Mouse (Mus musculus) thymus, adult 2 months (tissue): ENCODE measurements around the gene Ift88. TPM values are rescaled to one million over a fixed set of nuclear protein-coding genes. Genes with fewer than 3 reads are reported as not detected.
A peak's percentile ranks its signal among the peaks of the same experiment; 100 is the strongest.

Source experiments
- DNase-seq: peaks from one replicate; pipeline ENCODE4 v3.0.0; 2021
- H3K27ac ChIP-seq: fragments of 200-500 bp; 2 replicates; pipeline ENCODE4 v1.5.1; 2012; ENCODE audit warnings: low read length, control low read depth; ENCODE audit not compliant: control insufficient read depth, insufficient read depth
- H3K27me3 ChIP-seq: fragments of 200-500 bp; 2 replicates; pipeline ENCODE4 v1.6.1; 2012; ENCODE audit warnings: mild to moderate bottlenecking, low read length, moderate library complexity, mixed read lengths; ENCODE audit not compliant: control insufficient read depth, insufficient read depth
- H3K36me3 ChIP-seq: fragments of 200-500 bp; 2 replicates; pipeline ENCODE4 v1.6.1; 2012; ENCODE audit warnings: mild to moderate bottlenecking, low read length, moderate library complexity; ENCODE audit not compliant: control insufficient read depth, insufficient read depth
- H3K4me1 ChIP-seq: fragments of 200-500 bp; replicated peaks from 2 replicates; pipeline ENCODE4 v1.6.1; 2012; ENCODE audit warnings: low read length; ENCODE audit not compliant: control insufficient read depth, insufficient read depth
- H3K4me3 ChIP-seq: fragments of 200-500 bp; 2 replicates; pipeline ENCODE4 v1.5.1; 2012; ENCODE audit warnings: mild to moderate bottlenecking, low read length, control low read depth, moderate library complexity; ENCODE audit not compliant: control insufficient read depth, insufficient read depth
- CTCF ChIP-seq: fragments of 200-500 bp; IDR thresholded peaks from 2 replicates; pipeline ENCODE4 v1.5.1; 2012; ENCODE audit warnings: mild to moderate bottlenecking, control low read depth, low read length, moderate library complexity, borderline replicate concordance; ENCODE audit not compliant: control insufficient read depth, poor library complexity, insufficient read depth; ENCODE audit errors: extremely low read depth
- POLR2A ChIP-seq: fragments of 200-500 bp; IDR thresholded peaks from 2 replicates; pipeline ENCODE4 v1.6.1; 2012; ENCODE audit warnings: mild to moderate bottlenecking, low read length, control low read depth, moderate library complexity; ENCODE audit not compliant: control insufficient read depth, poor library complexity, insufficient read depth; ENCODE audit errors: extremely low read depth
- WGBS: fragments of 180-500 bp; shearing (Covaris S2); methylation state at CpG from one replicate; pipeline ENCODE4 v1.1.7; 2018; 5-methylcytosine and 5-hydroxymethylcytosine counted together
- polyA plus RNA-seq: library from polyadenylated mRNA; depleted of rRNA; stranded (reverse); fragments of >200 nt; gene quantifications from 2 replicates; pipeline ENCODE4 v1.2.3, GENCODE M21; 2012

The Ift88 gene
- polyA plus RNA-seq, 1 experiment: 4.3 TPM

DNA sequence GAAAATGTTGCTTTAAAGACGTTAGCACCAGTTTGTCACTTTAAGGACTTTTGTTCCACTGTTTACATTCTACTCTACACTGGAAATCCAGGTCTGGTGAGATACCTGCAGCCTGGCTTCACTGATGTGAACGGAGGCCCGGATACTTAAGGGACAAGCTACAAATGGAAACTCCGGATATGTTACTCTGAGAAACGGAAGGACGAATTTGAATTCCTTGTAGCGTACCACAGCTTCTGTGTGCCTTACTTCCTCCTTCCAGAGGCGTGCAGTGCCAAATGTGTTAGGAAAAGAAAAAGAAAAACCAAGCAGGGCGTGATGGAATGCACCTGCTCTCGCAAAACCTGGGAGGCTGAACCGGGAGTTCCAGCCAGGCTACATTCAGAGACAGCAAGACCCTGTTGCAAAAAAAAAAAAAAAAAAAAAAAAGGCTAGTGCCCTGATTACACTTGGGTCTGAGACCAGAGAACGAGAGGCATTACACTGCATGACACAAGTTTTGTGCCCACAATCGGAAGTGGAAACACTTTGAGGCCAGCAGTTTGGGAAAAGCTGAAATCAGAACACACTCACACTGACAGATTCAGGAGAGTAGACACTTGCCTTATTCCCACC is 24.9 kb upstream of the Ift88 start:
- Histone ChIP-seq H3K27me3 (no peaks in the 10 kb centered on the region), H3K4me1 (0 out of 2 replicates have a peak, but pooled peaks cover 6% of the 10 kb centered on the region), H3K4me3 (peak overlapping the region; percentile 36), H3K27ac (no peak overlapping the region; the same call in 1 of the 2 replicates), H3K36me3 (no peaks in the 10 kb centered on the region)
- peak; percentile 27 for DNase-seq
- WGBS: 2% methylated on average over 13 of the region's 13 CpGs
- TF ChIP-seq POLR2A: no peak
- no peak for TF ChIP-seq CTCF

GRCm38 (mm10) chr14:57402815-57403214 is 21.0 kb upstream of the Ift88 start:
- no peak overlapping the region for H3K27ac ChIP-seq
- 0 out of 2 replicates have a peak, but pooled peaks cover 6% of the 10 kb centered on the region for H3K4me1 ChIP-seq
- no peak for DNase-seq
- H3K4me3 ChIP-seq: no peak overlapping the region
- TF ChIP-seq POLR2A: no peak
- no peak for TF ChIP-seq CTCF
- H3K36me3 ChIP-seq: no peaks in the 10 kb centered on the region
- H3K27me3 ChIP-seq: no peaks in the 10 kb centered on the region

- DNase-seq: peak; percentile 50
- no peak for TF ChIP-seq POLR2A
- Histone ChIP-seq H3K4me1 (no peaks in the 10 kb centered on the region), H3K27ac (no peak overlapping the region), H3K27me3 (no peaks in the 10 kb centered on the region), H3K36me3 (no peaks in the 10 kb centered on the region), H3K4me3 (no peak overlapping the region)
- WGBS: 32% methylated on average over 12 of the region's 12 CpGs
Measured at GRCm38 (mm10) chr14:57407039-57407987, 16.5 kb upstream of the Ift88 start.

- Histone ChIP-seq H3K27me3 (no peaks in the 10 kb centered on the region), H3K4me3 (no peak overlapping the region), H3K4me1 (no peaks in the 10 kb centered on the region), H3K36me3 (no peaks in the 10 kb centered on the region), H3K27ac (no peak overlapping the region)
- no peak for DNase-seq
- WGBS: 87% methylated on average over 8 of the region's 8 CpGs
- TF ChIP-seq POLR2A (no peak), CTCF (no peak)
Measured at GRCm38 (mm10) chr14:57408100-57408499, 15.8 kb upstream of the Ift88 start.

- TF ChIP-seq POLR2A (no peak), CTCF (no peak)
- H3K4me1 ChIP-seq: no peaks in the 10 kb centered on the region
- H3K27ac ChIP-seq: no peak overlapping the region
- WGBS: 32% methylated on average over 6 of the region's 6 CpGs
- no peaks in the 10 kb centered on the region for H3K27me3 ChIP-seq
- no peak for DNase-seq
- no peak overlapping the region for H3K4me3 ChIP-seq
- H3K36me3 ChIP-seq: no peaks in the 10 kb centered on the region
Measured at GRCm38 (mm10) chr14:57409106-57409505, 14.8 kb upstream of the Ift88 start.

DNA sequence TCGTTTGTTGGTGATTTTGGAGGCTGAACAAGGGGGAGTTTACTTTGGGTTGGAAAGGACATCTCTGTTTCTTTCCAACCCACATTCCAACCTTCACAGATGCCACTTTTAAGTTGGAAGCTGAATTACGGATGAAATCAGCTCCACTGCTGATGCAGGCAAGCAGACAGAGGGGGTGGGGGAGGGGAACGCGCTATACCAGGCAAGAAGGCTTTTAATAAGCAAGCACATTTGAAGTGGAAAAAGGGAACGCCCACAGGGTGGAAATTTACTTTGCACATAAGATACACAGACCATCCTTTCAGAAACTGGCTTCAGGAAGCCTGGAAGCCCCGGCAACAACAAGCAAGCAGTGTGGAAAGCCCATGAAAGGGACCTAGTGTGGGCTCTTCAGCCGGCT is 11.7 kb upstream of the Ift88 start:
- Histone ChIP-seq H3K4me1 (no peaks in the 10 kb centered on the region), H3K27ac (no peak overlapping the region), H3K4me3 (no peak overlapping the region), H3K36me3 (no peaks in the 10 kb centered on the region), H3K27me3 (no peaks in the 10 kb centered on the region)
- no peak for TF ChIP-seq CTCF
- no peak for TF ChIP-seq POLR2A
- no peak for DNase-seq
- 89% methylated on average over 7 of the region's 7 CpGs for WGBS
